Mouse (Mus musculus) left cerebral cortex, adult 2 months (tissue): ENCODE data around the gene Rffl. TPM values are rescaled to one million over a fixed set of nuclear protein-coding genes. Genes with fewer than 3 reads are reported as not detected.
"Not testable (repeated sequence)": the region's sequence is repeated elsewhere in the genome, so short reads cannot be mapped to it uniquely, and the experiment has no call there.

Experiments
- DNase-seq, 2 experiments: peaks; one replicate each; pipeline ENCODE4 v3.0.0; 2021 to 2022; ENCODE audit warnings: low spot score in 2 of 2, mixed read lengths in 1 of 2; ENCODE audit errors: extremely low spot score in 1 of 2
- H3K27ac ChIP-seq: fragments of 200-600 bp; 2 replicates; pipeline ENCODE4 v1.8.1; 2022
- H3K4me3 ChIP-seq: fragments of 200-600 bp; 2 replicates; pipeline ENCODE4 v1.8.1; 2022
- CTCF ChIP-seq: fragments of 200-600 bp; IDR thresholded peaks from 2 replicates; pipeline ENCODE4 v1.8.1; 2022; ENCODE audit warnings: antibody characterized with exemption, mild to moderate bottlenecking, moderate library complexity
- intact Hi-C: fragments of 180-260 bp; cut with DNase I; formaldehyde crosslinking; loops from one replicate; pipeline ENCODE4 v1.15.1; 2025
- total RNA-seq, 2 experiments: library from RNA; stranded (reverse); gene quantifications; 2 replicates each; pipeline ENCODE4 v1.2.3; 2021

Gene Rffl
- total RNA-seq, 2 experiments from 2014 or later = 8.8 to 9.1 TPM

DNA sequence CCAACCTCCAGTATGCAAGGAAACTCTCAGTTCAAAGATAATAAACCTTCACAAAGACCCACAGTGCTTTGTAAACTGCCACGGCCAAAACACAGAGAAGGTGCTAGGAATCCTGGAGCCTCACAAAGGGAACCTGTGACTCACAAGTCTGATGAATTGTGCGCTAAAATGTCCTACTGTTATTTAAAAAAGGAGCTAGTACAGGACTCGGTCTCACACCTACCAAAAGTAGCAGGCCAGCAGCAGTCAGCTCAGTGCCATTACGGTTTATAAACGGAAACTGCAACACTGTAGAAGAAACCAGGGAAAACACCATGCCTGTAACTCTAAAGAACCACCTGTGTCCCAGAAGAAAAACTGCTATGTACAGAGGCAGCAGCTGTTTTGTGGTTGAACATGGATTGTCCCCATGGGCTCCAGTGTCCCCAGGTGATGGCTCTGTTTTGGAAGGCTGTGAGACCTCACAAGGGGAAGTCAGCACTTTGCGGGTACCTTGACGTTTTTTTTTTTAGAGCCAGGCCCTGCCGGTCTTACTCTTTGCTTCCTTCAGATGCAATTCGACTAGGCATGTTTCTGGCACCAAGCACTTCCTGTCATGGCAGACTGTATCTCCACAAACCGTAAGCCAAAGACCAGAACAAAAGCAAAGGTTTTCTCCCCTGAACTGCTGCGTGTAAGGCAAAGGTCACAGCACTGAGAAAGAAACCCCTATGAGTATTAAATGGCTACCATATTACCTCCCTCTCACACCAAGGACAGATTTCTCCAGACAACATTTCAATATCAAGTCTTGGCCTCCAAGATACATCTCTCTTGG is 35.2 kb downstream of the Rffl start:
- Histone ChIP-seq H3K27ac (no peak overlapping the region), H3K4me3 (no peak overlapping the region)
- TF ChIP-seq CTCF = no peak
- DNase-seq = no peak
- intact Hi-C loops = no loop called here

GRCm38 (mm10) chr11:82834359-82834758 is 36.7 kb downstream of the Rffl start:
- DNase-seq, H3K4me3 ChIP-seq, intact Hi-C loops, H3K27ac ChIP-seq: not testable (repeated sequence)

GRCm38 (mm10) chr11:82833929-82834328 is 37.1 kb downstream of the Rffl start:
- intact Hi-C loops = no loop called here
- Histone ChIP-seq H3K27ac (no peak overlapping the region), H3K4me3 (no peak overlapping the region)
- no peak for TF ChIP-seq CTCF
- no peak for DNase-seq

DNA sequence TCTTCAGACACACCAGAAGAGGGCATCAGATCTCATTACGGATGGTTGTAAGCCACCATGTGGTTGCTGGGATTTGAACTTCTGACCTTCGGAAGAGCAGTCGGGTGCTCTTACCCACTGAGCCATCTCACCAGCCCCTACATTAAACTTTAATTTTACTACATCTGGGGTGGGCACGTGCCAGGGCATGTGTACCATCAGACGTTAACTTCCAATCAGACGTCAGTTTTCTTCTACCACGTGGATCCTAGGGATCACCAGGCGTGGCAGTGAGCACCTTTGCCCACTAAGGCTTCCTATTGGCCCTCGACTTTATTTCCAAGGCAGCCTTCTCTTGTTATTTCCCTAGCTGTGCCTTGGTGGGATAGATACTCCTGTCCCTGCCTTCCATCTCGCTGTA is 38.6 kb downstream of the Rffl start:
- H3K27ac ChIP-seq, intact Hi-C loops, DNase-seq, H3K4me3 ChIP-seq: not testable (repeated sequence)

- TF ChIP-seq CTCF = no peak
- intact Hi-C loops = no loop called here
- no peak overlapping the region; the same call in 1 of the 2 replicates for H3K27ac ChIP-seq
- no peak for DNase-seq
- H3K4me3 ChIP-seq = no peak overlapping the region
Observed at GRCm38 (mm10) chr11:82831008-82831893, 39.8 kb downstream of the Rffl start.

- Histone ChIP-seq H3K4me3 (no peak overlapping the region), H3K27ac (no peak overlapping the region)
- no peak for DNase-seq
- TF ChIP-seq CTCF = no peak
- intact Hi-C loops = no loop called here
Observed at GRCm38 (mm10) chr11:82826818-82827217, 44.2 kb downstream of the Rffl start.

GRCm38 (mm10) chr11:82820788-82821456 is 50.1 kb downstream of the Rffl start:
- no peak for DNase-seq
- Histone ChIP-seq H3K27ac (no peak overlapping the region), H3K4me3 (no peak overlapping the region)
- intact Hi-C loops = no loop called here
- no peak for TF ChIP-seq CTCF

DNA sequence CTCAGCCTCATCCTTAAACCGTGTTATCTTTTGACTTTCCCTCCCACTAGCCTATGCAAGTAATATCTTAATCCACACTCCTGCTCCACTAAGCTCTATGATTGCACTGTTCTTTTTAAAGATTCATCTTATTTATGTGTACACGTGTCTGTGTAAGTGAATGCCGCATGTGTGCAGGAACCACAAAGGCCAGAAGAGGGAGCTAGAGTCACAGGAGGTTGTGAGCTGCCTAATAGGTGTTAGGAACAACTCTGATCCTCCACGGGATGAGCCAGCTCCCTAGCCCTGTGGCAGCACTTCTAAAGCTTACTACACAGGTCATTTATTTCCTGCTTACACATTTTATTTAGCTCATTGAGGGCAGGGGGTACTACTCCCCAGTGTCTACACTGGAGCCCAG is 51.7 kb downstream of the Rffl start:
- DNase-seq = no peak
- Histone ChIP-seq H3K27ac (no peak overlapping the region), H3K4me3 (no peak overlapping the region)
- TF ChIP-seq CTCF = peak; percentile 45
- intact Hi-C loops = no loop called here

DNA sequence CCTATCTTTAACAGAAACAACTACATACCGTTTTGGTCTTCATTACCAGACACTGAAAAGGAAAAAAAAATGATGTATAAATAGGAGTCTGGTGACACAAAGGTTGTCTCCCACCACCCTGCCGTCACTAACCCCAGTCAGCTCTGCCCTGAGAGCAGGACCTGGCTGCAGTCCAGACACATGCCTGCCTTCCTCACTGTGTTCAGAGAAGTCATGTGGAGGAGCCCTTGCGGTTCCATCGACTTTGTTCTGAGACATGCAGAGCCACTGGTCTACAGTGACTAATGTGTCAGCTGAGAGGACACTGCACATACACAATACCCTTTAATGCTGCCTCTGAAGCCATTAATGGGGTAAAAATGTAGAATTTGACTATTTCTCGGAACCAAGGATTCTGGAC is 62.5 kb downstream of the Rffl start:
- DNase-seq = no peak
- H3K4me3 ChIP-seq = no peak overlapping the region
- no peak for TF ChIP-seq CTCF
- H3K27ac ChIP-seq = no peak overlapping the region
- intact Hi-C loops = no loop called here

GRCm38 (mm10) chr11:82807370-82807769 is 63.6 kb downstream of the Rffl start:
- intact Hi-C loops = no loop called here
- no peak for DNase-seq
- H3K4me3 ChIP-seq = no peak overlapping the region
- no peak overlapping the region for H3K27ac ChIP-seq
- TF ChIP-seq CTCF = no peak

DNA sequence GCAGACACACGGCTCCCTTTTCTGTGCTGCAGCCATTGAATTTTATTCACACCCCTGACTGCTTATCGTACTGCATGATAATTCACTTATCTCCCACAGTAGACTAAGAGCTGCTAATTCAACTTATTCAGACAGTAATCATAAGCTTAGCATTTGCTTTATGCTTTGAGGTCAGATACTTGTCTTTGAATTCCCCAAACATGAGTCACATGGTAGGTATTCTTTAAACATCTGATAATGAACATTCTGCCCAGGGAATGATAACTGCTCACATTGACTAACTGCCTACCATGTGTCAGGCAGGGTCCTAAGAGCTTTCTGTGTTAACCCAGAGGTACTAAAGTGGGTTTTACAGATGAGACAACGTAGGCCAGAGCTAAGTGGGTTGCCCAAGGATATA is 64.4 kb downstream of the Rffl start:
- H3K4me3 ChIP-seq = no peak overlapping the region
- no peak overlapping the region for H3K27ac ChIP-seq
- intact Hi-C loops = no loop called here
- DNase-seq = no peak
- TF ChIP-seq CTCF = no peak

DNA sequence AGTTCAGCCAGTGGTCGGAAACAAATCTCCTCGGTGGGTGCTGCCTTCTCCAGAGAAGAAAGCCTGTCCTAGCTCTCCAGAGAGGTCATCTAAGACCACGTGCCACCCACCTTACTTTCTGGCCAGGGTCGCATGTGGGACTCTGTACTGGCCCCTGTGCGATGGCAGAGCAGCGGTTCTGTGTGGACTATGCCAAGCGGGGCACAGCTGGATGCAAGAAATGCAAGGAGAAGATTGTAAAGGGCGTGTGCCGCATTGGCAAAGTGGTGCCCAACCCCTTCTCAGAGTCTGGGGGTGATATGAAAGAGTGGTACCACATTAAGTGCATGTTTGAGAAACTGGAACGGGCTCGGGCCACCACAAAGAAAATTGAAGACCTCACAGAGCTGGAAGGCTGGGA is 87.6 kb downstream of the Rffl start:
- intact Hi-C loops = no loop called here
- TF ChIP-seq CTCF = no peak
- no peak overlapping the region for H3K4me3 ChIP-seq
- DNase-seq = no peak
- H3K27ac ChIP-seq = no peak overlapping the region
